Mouse (Mus musculus) kidney, postnatal 0 days (tissue): ENCODE data around the gene Mstn. TPM values are rescaled to one million over a fixed set of nuclear protein-coding genes. Genes with fewer than 3 reads are reported as not detected.

Experiments used
- ATAC-seq: fragments of 200-750 bp; cut with Nextera tagmentation; replicated peaks from 2 replicates; pipeline ENCODE4 v1.8.0; 2017; ENCODE audit warnings: low read depth, moderate number of reproducible peaks, moderate TSS enrichment, moderate library complexity; ENCODE audit not compliant: low FRiP score
- DNase-seq: peaks from one replicate; pipeline ENCODE4 v3.0.0-alpha.2; 2016; ENCODE audit warnings: low spot score
- H3K27ac ChIP-seq: fragments of 300-500 bp; sonication (generic); 2 replicates; pipeline ENCODE4 v1.5.1; 2014; ENCODE audit warnings: mild to moderate bottlenecking
- H3K27me3 ChIP-seq: fragments of 300-500 bp; sonication (generic); 2 replicates; pipeline ENCODE4 v1.6.1; 2014; ENCODE audit warnings: low read length, mixed read lengths; ENCODE audit not compliant: insufficient read depth
- H3K36me3 ChIP-seq: fragments of 300-500 bp; sonication (generic); 2 replicates; pipeline ENCODE4 v1.6.1; 2014; ENCODE audit warnings: low read length, mixed read lengths; ENCODE audit not compliant: insufficient read depth
- H3K4me1 ChIP-seq: fragments of 300-500 bp; sonication (generic); replicated peaks from 2 replicates; pipeline ENCODE4 v1.6.1; 2014; ENCODE audit warnings: antibody characterized with exemption, low read length, mixed read lengths; ENCODE audit not compliant: insufficient read depth
- H3K4me2 ChIP-seq: fragments of 300-500 bp; sonication (generic); 2 replicates; pipeline ENCODE4 v1.6.1; 2014; ENCODE audit warnings: mild to moderate bottlenecking, low read length, moderate library complexity, mixed read lengths
- H3K4me3 ChIP-seq: fragments of 300-500 bp; sonication (generic); replicated peaks from 2 replicates; pipeline ENCODE4 v1.5.1; 2014; ENCODE audit warnings: low read depth, low read length
- H3K9ac ChIP-seq: fragments of 300-500 bp; sonication (generic); 2 replicates; pipeline ENCODE4 v1.6.1; 2014; ENCODE audit warnings: low read depth, low read length
- H3K9me3 ChIP-seq: fragments of 300-500 bp; sonication (generic); replicated peaks from 2 replicates; pipeline ENCODE4 v1.6.1; 2016; ENCODE audit warnings: low read length, inconsistent platforms, mixed read lengths
- CTCF ChIP-seq: IDR thresholded peaks from 2 replicates; pipeline ENCODE4 v1.5.1; 2016; ENCODE audit warnings: antibody characterized with exemption, low read depth, mild to moderate bottlenecking, moderate library complexity
- WGBS: fragments of 180-500 bp; shearing (Covaris S2); extraction: QIAGEN DNeasy Blood & Tissue Kit; methylation state at CpG from one replicate; pipeline ENCODE4 v1.1.7; 2014; 5-methylcytosine and 5-hydroxymethylcytosine counted together
- polyA plus RNA-seq: library from polyadenylated mRNA; unstranded; fragments of >200 nt; fragmentation: Nextera tagmentation; extraction: Ambion mirVana; gene quantifications from 2 replicates; pipeline ENCODE4 v1.2.1, GENCODE M21; 2015

Mstn gene
- polyA plus RNA-seq, 1 experiment from 2014 or later = 0.05 TPM

- no peak overlapping the region for H3K4me3 ChIP-seq
- no peak overlapping the region for H3K4me2 ChIP-seq
- DNase-seq = no peak
- H3K27ac ChIP-seq = no peak overlapping the region
- no peak overlapping the region for H3K9ac ChIP-seq
- no peak for ATAC-seq
- no peaks in the 10 kb centered on the region for H3K9me3 ChIP-seq
- WGBS = 87% methylated on average over 5 of the region's 5 CpGs
- H3K36me3 ChIP-seq = no peaks in the 10 kb centered on the region
- no peaks in the 10 kb centered on the region for H3K27me3 ChIP-seq
- no peak for TF ChIP-seq CTCF
- H3K4me1 ChIP-seq = no peaks in the 10 kb centered on the region
Measured at GRCm38 (mm10) chr1:53037443-53037871, 24.0 kb upstream of the Mstn start.

- ATAC-seq (no peak), DNase-seq (no peak)
- TF ChIP-seq CTCF = no peak
- no peak overlapping the region for H3K27ac ChIP-seq
- H3K4me2 ChIP-seq = no peak overlapping the region
- H3K9ac ChIP-seq = no peak overlapping the region
- no peaks in the 10 kb centered on the region for H3K27me3 ChIP-seq
- 75% methylated on average over 8 of the region's 8 CpGs for WGBS
- H3K4me3 ChIP-seq = no peak overlapping the region
- no peaks in the 10 kb centered on the region for H3K36me3 ChIP-seq
- no peaks in the 10 kb centered on the region for H3K9me3 ChIP-seq
- no peaks in the 10 kb centered on the region for H3K4me1 ChIP-seq
Measured at GRCm38 (mm10) chr1:53049763-53050427, 11.5 kb upstream of the Mstn start.

- no peaks in the 10 kb centered on the region for H3K4me1 ChIP-seq
- H3K4me3 ChIP-seq = no peak overlapping the region
- H3K9ac ChIP-seq = no peak overlapping the region
- H3K27me3 ChIP-seq = no peaks in the 10 kb centered on the region
- H3K9me3 ChIP-seq = no peaks in the 10 kb centered on the region
- TF ChIP-seq CTCF = peak; percentile 81
- DNase-seq (peak; percentile 72), ATAC-seq (0 out of 2 replicates have a peak, but pooled peaks have one; percentile 36)
- 43% methylated on average over 9 of the region's 9 CpGs for WGBS
- H3K4me2 ChIP-seq = no peak overlapping the region
- no peak overlapping the region for H3K27ac ChIP-seq
- no peaks in the 10 kb centered on the region for H3K36me3 ChIP-seq
Measured at GRCm38 (mm10) chr1:53053087-53054022, 8.1 kb upstream of the Mstn start.

GRCm38 (mm10) chr1:53059106-53059505 is 2.3 kb upstream of the Mstn start:
- H3K27ac ChIP-seq = no peak overlapping the region
- H3K27me3 ChIP-seq = no peaks in the 10 kb centered on the region
- TF ChIP-seq CTCF = no peak
- H3K9me3 ChIP-seq = no peaks in the 10 kb centered on the region
- 0 out of 2 replicates have a peak, but pooled peaks cover 5% of the 10 kb centered on the region for H3K4me1 ChIP-seq
- no peak overlapping the region for H3K4me2 ChIP-seq
- 68% methylated on average over 5 of the region's 5 CpGs for WGBS
- no peak overlapping the region for H3K9ac ChIP-seq
- H3K4me3 ChIP-seq = no peak overlapping the region
- no peaks in the 10 kb centered on the region for H3K36me3 ChIP-seq
- DNase-seq = no peak
- no peak for ATAC-seq

GRCm38 (mm10) chr1:53060499-53060898 is 941 bp upstream of the Mstn start:
- no peaks in the 10 kb centered on the region for H3K27me3 ChIP-seq
- TF ChIP-seq CTCF = no peak
- no peaks in the 10 kb centered on the region for H3K36me3 ChIP-seq
- 0 out of 2 replicates have a peak, but pooled peaks cover 5% of the 10 kb centered on the region for H3K4me1 ChIP-seq
- no peak overlapping the region for H3K4me2 ChIP-seq
- DNase-seq (no peak), ATAC-seq (no peak)
- H3K9ac ChIP-seq = no peak overlapping the region
- H3K4me3 ChIP-seq = no peak overlapping the region
- no peaks in the 10 kb centered on the region for H3K9me3 ChIP-seq
- WGBS = 55% methylated on average over 8 of the region's 8 CpGs
- no peak overlapping the region for H3K27ac ChIP-seq

GRCm38 (mm10) chr1:53061871-53062608 is 600 bp downstream of the Mstn start:
- no peak for DNase-seq
- 72% methylated on average over 13 of the region's 13 CpGs for WGBS
- TF ChIP-seq CTCF = no peak
- Histone ChIP-seq H3K27me3 (no peaks in the 10 kb centered on the region), H3K9me3 (no peaks in the 10 kb centered on the region), H3K4me1 (0 out of 2 replicates have a peak, but pooled peaks cover 5% of the 10 kb centered on the region), H3K27ac (no peak overlapping the region), H3K4me2 (peak overlapping the region; percentile 26; the same call in 1 of the 2 replicates), H3K36me3 (no peaks in the 10 kb centered on the region), H3K9ac (0 out of 2 replicates have a peak overlapping the region, but pooled peaks have one; percentile 6), H3K4me3 (no peak overlapping the region)
- ATAC-seq = no peak
